Mouse (Mus musculus) brain, embryonic 18.5 days (tissue): Measurements from ENCODE around the gene Wnt1.

Experiments used
- DNase-seq: peaks from one replicate; pipeline ENCODE4 v3.0.0-alpha.2; 2012; ENCODE audit warnings: low read depth, low spot score

Gene Wnt1

GRCm38 (mm10) chr15:98777762-98778161 lies 11.9 kb upstream of the Wnt1 start, which contains the start of gene Wnt10b:
TSS of gene Wnt10b (minus strand) at chr15:98778150.
- no peak for DNase-seq

- DNase-seq: no peak
These were observed 11.4 kb upstream of the Wnt1 start for GRCm38 (mm10) chr15:98778191-98778770.

- DNase-seq: no peak
These were observed 10.9 kb upstream of the Wnt1 start for GRCm38 (mm10) chr15:98778806-98779205.

GRCm38 (mm10) chr15:98780075-98780474 lies 9.6 kb upstream of the Wnt1 start:
- no peak for DNase-seq

GRCm38 (mm10) chr15:98780573-98780972 lies 9.1 kb upstream of the Wnt1 start:
- no peak for DNase-seq

- DNase-seq: no peak
These were observed 8.5 kb upstream of the Wnt1 start for GRCm38 (mm10) chr15:98781166-98781565.

GRCm38 (mm10) chr15:98785744-98786143 lies 3.9 kb upstream of the Wnt1 start:
- DNase-seq: no peak

GRCm38 (mm10) chr15:98787930-98788329 lies 1.7 kb upstream of the Wnt1 start:
- no peak for DNase-seq

- DNase-seq: no peak
These were observed 541 bp upstream of the Wnt1 start for GRCm38 (mm10) chr15:98788972-98789660.

GRCm38 (mm10) chr15:98790761-98791160 lies 1.1 kb downstream of the Wnt1 start:
- DNase-seq: no peak

- DNase-seq: no peak
These were observed 1.6 kb downstream of the Wnt1 start for GRCm38 (mm10) chr15:98791221-98791620.

- no peak for DNase-seq
These were observed 2.1 kb downstream of the Wnt1 start for GRCm38 (mm10) chr15:98791771-98792170.

GRCm38 (mm10) chr15:98792233-98793020 lies 2.8 kb downstream of the Wnt1 start:
- no peak for DNase-seq

GRCm38 (mm10) chr15:98793141-98793698 lies 3.6 kb downstream of the Wnt1 start:
- DNase-seq: no peak

GRCm38 (mm10) chr15:98796803-98797595 lies 7.3 kb downstream of the Wnt1 start:
- DNase-seq: no peak

- DNase-seq: no peak
These were observed 8.3 kb downstream of the Wnt1 start for GRCm38 (mm10) chr15:98797835-98798492.

GRCm38 (mm10) chr15:98798903-98799302 lies 9.2 kb downstream of the Wnt1 start:
- DNase-seq: no peak

- no peak for DNase-seq
These were observed 9.7 kb downstream of the Wnt1 start for GRCm38 (mm10) chr15:98799396-98799795.

GRCm38 (mm10) chr15:98802926-98803325 lies 13.3 kb downstream of the Wnt1 start:
- no peak for DNase-seq

- no peak for DNase-seq
These were observed 14.4 kb downstream of the Wnt1 start for GRCm38 (mm10) chr15:98804054-98804453.
